Mouse (Mus musculus): ENCODE measurements around the gene Elmsan1.
A peak's percentile ranks its signal among the peaks of the same experiment; 100 is the strongest.

Elmsan1 gene

GRCm38 (mm10) chr12:84173309-84173915 is 45.3 kb downstream of the Elmsan1 start:
- no peak for DNase-seq

- DNase-seq, result no peak
Observed at GRCm38 (mm10) chr12:84172862-84173261, 45.8 kb downstream of the Elmsan1 start.

- DNase-seq, result no peak
Observed at GRCm38 (mm10) chr12:84172216-84172615, 46.5 kb downstream of the Elmsan1 start.

- DNase-seq, result no peak
Observed at GRCm38 (mm10) chr12:84170610-84171009, 48.1 kb downstream of the Elmsan1 start.

- DNase-seq, result no peak
Observed at GRCm38 (mm10) chr12:84165631-84166373, 52.9 kb downstream of the Elmsan1 start.

GRCm38 (mm10) chr12:84163586-84164110 is 55.0 kb downstream of the Elmsan1 start:
- no peak for DNase-seq

GRCm38 (mm10) chr12:84163133-84163532 is 55.5 kb downstream of the Elmsan1 start:
- DNase-seq, result peak; percentile 66

GRCm38 (mm10) chr12:84161616-84162433 is 56.9 kb downstream of the Elmsan1 start:
- no peak for DNase-seq

GRCm38 (mm10) chr12:84161116-84161515 is 57.6 kb downstream of the Elmsan1 start:
- DNase-seq, result no peak

GRCm38 (mm10) chr12:84160491-84160890 is 58.2 kb downstream of the Elmsan1 start:
- DNase-seq, result no peak

- DNase-seq, result no peak
Observed at GRCm38 (mm10) chr12:84158156-84158555, 60.5 kb downstream of the Elmsan1 start.

- DNase-seq, result no peak
Observed at GRCm38 (mm10) chr12:84156210-84156609, 62.5 kb downstream of the Elmsan1 start.

- DNase-seq, result no peak
Observed at GRCm38 (mm10) chr12:84155523-84155871, 63.2 kb downstream of the Elmsan1 start.

GRCm38 (mm10) chr12:84154786-84155522 is 63.7 kb downstream of the Elmsan1 start:
- DNase-seq, result peak; percentile 76

GRCm38 (mm10) chr12:84153414-84153813 is 65.3 kb downstream of the Elmsan1 start:
- DNase-seq, result no peak

- DNase-seq, result no peak
Observed at GRCm38 (mm10) chr12:84152352-84153190, 66.1 kb downstream of the Elmsan1 start.

- DNase-seq, result no peak
Observed at GRCm38 (mm10) chr12:84151911-84152310, 66.8 kb downstream of the Elmsan1 start.

GRCm38 (mm10) chr12:84150976-84151375 is 67.7 kb downstream of the Elmsan1 start:
- no peak for DNase-seq

GRCm38 (mm10) chr12:84149971-84150370 is 68.7 kb downstream of the Elmsan1 start:
- no peak for DNase-seq

- DNase-seq, result no peak
Observed at GRCm38 (mm10) chr12:84148622-84149012, 70.1 kb downstream of the Elmsan1 start.

GRCm38 (mm10) chr12:84147954-84148621 is 70.6 kb downstream of the Elmsan1 start, which contains the start of gene Pnma1:
Gene Pnma1, minus strand, starts transcription at chr12:84148489.
- peak; percentile 65 for DNase-seq

Measured in lung, postnatal 14 days (tissue).